Mouse (Mus musculus) activated CD4-positive, CD25-positive, alpha-beta regulatory T cell (primary cell): ENCODE measurements around the gene P2ry14. TPM values are rescaled to one million over a fixed set of nuclear protein-coding genes. Genes with fewer than 3 reads are reported as not detected.

ENCODE experiments used
- polyA plus RNA-seq, 2 experiments: library from polyadenylated mRNA; unstranded; fragments of 100-300 nt; shearing (Covaris generic); gene quantifications; one replicate each; pipeline ENCODE4 v1.2.1; 2017

The P2ry14 gene
- polyA plus RNA-seq = 1 to 10 TPM; 5.0 to 5.3 TPM

GRCm38 (mm10) chr3:59153424-59153823, at the start of gene P2ry14:
Gene P2ry14, minus strand, starts transcription at chr3:59153618.

GRCm38 (mm10) chr3:59194938-59195337, 41.5 kb upstream of the P2ry14 start, which contains the start of gene Gpr87:
Gene Gpr87, minus strand, starts transcription at chr3:59195104.

GRCm38 (mm10) chr3:59101218-59101986, 52.0 kb downstream of the P2ry14 start, which contains the start of gene Gpr171:
Gene Gpr171, minus strand, starts transcription at chr3:59101821.

Other genes starting within 250 kb of the P2ry14 start
- under 1 TPM; 0.45 to 0.54 TPM for gene Med12l, start 147.8 kb downstream of the P2ry14 start, polyA plus RNA-seq
- gene Gpr171, start 51.8 kb downstream of the P2ry14 start, polyA plus RNA-seq = 10 to 100 TPM; 49.1 to 52.8 TPM
- not detected for gene Gpr87, start 41.5 kb upstream of the P2ry14 start, polyA plus RNA-seq
- 1 to 10 TPM in 1 of 2 experiments, under 1 TPM in 1; 0.64 to 1.9 TPM for gene P2ry13, start 57.3 kb upstream of the P2ry14 start, polyA plus RNA-seq
- gene P2ry12, start 109.3 kb upstream of the P2ry14 start, polyA plus RNA-seq = under 1 TPM in 1 of 2 experiments, not detected in 1; 0.18 TPM
- under 1 TPM in 1 of 2 experiments, not detected in 1; 0.04 TPM for gene Igsf10, start 190.8 kb upstream of the P2ry14 start, polyA plus RNA-seq